Mouse (Mus musculus) urinary bladder, adult 18-20 months (tissue): ENCODE measurements around the gene Rnf223.
"Not testable (repeated sequence)": the region's sequence is repeated elsewhere in the genome, so short reads cannot be mapped to it uniquely, and the experiment has no call there.

Source experiments
- DNase-seq, 2 experiments: peaks; one replicate each; pipeline ENCODE4 v3.0.0; 2022; ENCODE audit warnings: low spot score in 2 of 2, mixed read lengths in 2 of 2

Rnf223 gene

DNA sequence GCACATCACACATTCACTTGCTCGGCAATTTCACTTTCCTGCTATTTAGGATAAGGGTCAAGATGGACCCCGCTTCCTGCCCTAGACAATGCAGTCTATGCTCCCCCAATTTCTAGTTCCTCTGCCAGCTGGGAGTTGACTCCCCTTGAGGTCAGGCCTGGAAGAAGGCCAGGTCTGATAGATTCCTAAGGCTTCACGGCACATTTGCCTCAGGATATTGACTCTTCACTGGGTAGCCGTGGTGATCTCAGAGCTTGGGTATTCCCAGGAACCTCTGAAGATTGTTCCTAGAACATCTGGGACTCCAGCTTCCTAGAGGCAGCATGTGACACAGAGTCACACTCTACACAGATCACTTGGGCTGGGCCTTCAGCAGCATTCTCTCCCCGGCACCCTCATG, 1.6 kb upstream of the Rnf223 start:
- DNase-seq, result no peak

DNA sequence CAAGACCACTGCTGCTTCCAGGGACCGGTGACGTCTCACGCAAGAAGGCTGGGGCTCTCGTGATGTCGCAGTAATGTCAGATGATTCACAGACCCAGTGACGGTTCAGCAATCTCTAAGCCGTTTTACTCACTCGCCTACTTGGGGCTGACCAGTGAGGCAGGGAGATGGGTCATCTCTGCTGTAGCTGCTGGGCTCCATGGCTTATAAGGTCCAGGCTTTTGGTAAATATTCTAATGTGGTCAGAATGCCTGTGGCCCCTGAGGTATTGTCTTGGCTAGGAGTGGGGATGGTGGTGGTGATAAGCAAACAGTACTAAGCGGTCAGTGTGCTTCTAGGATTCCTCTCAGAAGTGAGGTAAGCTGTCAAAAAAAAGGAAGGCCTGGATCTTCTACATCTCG, 627 bp downstream of the Rnf223 start:
- DNase-seq, result peak in 1 of 2 experiments; percentile 38

DNA sequence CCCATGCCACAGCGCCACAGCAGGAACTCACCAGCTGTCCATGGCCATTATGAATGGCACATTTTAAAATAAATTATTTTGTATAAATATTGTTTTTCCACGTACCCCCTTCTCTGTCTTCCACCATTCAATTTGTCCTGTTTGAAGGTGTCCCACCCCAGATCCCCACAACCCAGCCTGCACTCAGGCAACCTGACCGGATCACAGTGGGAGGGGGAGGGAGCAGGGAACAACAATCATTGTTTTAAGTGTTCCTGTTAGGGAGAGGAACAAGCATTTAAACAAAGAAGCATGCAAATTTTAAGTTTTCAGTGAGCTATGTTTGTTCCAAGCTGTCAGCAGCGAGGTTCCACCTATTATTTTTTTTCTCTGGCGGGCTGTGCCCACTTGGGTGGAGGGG, 3.0 kb downstream of the Rnf223 start:
- no peak for DNase-seq

DNA sequence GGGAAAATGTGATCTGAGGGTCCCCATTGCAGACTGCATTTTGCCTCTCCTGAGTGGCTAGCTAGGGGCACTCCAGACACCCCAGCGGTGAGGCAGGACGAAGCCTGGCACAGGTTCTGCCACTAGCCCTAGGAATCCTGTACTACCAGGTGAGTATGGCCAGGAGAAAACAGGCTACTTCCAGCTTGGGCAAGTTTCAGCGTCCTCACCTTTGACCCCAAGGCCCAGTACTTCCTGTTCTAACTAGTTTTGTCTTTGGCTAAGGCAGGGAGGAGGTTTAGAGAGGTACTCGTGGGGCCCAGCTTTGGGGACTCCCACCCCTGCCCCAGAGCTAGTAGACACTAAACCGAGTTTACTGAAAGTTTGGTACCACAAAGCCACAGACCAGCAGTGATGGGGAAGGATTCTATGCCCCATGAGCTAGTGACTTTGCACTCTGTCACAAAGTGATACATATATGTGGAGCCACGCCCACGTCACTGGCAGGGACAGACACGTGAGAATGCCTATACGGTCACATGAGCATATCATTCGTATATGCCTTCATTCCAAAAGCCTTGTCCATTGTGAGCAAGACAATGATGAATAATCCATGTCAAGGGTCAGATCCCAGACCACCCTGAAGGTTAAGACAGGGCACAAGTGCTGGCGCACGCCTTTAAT, 3.8 kb downstream of the Rnf223 start:
- DNase-seq, result peak; percentile 43 to 57

DNA sequence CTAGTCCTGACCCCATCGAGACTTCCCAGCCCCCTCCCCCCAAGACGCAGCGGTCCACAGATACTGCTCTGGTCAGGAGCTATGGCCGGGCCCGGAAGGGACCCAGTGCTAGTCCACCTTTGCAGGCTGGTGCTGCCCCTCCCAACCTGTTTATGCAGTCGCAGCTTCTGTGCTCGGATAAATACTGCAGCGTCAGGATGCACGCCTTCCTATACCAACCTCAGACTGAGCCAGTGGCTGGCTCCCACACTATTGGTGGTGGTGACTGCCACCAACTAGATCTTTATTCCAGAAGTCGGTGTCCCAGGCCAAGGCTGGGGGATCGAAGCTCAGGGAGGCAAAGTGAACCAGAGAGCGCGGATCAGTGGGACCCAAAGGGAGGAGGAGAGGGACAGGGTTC, 4.8 kb downstream of the Rnf223 start:
- DNase-seq, result no peak

DNA sequence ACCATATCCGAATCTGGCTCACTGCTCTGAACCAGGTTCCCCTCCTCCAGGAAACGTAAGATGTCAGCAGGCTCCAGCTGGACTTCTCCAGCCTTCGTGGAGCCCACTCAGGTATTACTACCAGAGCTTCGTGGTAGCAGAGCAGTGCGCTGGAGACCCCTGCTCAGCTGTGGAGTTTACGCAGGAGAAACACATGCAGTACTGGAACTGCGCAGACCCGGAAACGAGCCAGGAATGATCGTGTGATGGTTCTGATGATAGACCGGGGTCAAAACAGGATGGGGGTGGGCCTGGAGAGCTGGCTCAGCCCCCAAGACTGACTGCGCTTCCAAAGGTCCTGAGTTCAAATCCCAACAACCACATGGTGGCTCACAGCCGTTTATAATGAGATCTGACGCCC, 5.5 kb downstream of the Rnf223 start:
- DNase-seq, result no peak

DNA sequence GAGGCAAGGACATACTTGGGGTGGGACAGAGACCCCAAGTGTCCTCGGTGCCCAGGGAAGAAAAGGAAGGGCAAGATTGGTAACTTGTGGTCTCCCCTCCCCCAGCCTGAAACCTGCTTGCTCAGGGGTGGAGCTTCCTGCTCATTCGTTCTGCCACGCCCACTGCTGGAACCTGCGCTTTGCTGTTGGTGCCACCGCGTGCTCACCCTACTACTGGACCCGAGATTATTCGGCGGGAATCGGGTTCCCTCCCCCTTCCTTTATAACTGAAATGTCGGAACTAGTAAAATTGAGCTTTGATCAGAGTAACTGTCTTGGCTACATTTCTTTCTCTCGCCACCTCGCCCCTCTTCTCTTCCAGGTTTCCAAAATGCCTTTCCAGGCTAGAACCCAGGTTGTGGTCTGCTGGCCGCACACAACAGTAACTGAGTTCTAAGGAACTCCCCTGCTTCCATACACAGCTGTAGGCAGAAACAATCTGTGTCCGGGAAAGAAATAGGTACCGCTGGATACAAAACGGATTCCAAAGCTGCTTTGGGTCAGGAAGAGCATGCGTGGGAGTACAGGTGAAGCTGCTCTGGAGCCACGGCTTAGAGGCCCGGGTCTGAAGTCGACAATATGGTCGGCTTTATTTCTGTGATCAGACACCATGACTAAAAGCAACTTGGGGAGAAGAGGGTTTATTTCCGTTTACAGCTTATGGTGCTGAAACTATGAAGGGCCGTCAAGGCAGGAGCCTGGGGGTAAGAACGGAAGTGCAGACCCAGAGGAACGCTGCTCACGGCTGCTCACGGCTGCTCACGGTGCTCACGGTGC, 6.2 kb downstream of the Rnf223 start:
- no peak for DNase-seq

DNA sequence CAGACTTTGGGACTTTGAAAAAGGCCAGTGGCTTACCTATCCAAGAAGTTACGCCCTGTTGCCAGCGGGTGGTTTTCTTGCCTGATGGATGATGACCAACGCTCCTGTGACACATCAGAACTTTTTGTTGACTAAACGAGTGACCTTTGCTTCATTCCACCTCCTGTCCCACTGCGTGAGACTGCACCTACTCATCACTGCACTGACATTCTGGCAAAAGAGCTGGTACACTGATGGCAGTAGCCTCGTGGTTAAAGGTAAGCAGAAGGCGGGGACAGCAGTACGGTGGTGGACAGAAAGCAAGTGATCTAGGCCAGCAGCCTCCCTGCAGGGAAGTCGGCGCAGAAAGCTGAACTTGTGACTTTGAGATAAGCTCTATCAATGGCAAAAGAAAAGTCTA, 20.6 kb downstream of the Rnf223 start:
- not testable (repeated sequence) for DNase-seq

DNA sequence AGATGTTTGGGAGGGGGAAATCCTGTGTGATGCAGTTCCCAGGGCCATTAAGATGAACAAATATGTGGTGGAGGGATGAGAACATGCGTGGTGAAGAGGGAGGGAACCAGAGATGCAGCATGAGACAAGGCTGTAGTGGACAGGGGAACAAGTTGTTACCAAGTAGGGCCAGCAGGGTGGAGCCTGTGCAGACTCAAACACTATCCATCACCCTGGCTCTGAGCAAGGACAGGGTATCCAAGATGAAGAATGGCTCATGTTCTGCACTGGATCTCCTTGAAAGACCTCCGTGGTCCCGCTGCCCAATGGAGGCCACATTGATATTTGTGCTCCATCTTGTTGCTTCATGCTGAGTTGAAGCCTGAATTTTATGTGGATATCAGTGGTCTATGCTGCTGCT, 24.5 kb downstream of the Rnf223 start:
- DNase-seq, result no peak

DNA sequence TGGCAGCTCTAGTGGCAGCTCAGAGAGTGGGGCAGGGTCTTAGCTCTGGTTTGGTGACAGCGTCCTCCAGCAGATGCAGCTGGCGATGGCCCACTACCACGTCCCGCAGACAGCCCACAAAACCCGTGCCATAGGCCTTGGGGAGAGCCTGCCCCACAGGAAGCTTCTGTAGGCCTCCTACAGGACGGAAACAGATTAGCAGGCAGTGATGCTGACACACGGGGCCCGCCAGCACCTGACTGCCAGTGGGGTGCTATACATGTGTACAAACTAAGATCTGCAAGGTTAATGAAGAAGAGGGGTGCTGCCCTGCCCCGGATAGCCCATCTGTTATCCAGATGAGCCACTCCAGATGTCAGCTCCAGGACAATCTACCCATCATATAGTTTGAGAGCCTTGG, 36.2 kb downstream of the Rnf223 start:
- no peak for DNase-seq

DNA sequence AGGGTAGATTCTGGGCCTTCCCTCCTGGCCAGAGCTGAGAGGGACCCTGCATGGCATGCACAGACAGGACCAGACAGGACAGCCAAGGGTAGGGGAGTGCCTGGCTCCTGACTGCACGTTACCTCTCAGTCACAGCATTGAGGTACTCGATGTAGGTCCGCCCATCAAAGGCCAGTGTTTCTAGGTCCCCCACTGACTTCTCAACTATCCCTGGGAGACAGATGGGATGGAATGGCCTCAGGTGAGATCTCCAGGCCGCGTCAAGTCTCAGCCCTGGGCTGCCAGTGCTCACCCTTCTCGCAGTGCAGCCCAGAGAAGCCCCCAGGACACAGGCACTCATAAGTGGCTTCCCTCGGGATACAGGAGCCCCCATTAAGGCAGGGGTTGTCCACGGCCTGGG, 38.3 kb downstream of the Rnf223 start:
- no peak for DNase-seq

DNA sequence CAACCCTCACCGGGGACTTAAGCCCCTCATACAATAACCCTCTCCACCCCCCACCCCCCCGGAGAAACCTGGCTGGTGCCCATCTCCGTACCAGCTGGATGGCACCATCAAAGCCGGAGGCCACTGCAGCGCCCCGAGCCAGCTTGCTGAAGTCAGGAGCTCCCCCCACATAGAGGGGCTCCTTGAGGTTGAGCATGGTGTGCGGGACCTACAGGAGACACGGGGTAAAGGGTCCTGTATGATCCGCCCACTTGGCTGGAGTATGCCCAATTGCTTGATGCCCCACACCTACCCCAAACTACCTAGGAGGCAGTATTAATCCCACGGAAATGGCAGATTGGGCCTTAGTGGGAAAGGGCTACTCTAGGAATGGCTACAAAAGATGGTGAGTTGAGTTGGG, 38.8 kb downstream of the Rnf223 start:
- DNase-seq, result no peak

DNA sequence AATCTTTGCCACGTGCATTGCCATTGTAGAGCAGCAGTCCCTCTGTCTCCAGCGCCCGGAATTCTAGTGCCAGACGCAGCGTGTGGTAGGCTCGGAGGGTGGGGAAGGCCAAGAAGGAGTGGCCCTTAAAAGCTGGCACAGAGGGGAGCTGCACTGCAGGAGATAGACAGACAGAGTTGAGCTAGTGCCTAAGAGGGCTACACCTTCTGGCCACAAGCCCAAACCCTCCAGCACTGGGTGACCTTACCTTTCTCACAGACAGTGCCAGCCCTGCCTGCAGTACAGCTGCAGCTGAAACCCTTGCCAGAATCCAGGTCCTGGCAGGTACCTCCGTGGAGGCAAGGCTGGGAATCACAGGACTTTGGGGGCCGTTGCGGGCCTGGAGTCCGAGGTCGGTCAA, 41.5 kb downstream of the Rnf223 start:
- no peak for DNase-seq

DNA sequence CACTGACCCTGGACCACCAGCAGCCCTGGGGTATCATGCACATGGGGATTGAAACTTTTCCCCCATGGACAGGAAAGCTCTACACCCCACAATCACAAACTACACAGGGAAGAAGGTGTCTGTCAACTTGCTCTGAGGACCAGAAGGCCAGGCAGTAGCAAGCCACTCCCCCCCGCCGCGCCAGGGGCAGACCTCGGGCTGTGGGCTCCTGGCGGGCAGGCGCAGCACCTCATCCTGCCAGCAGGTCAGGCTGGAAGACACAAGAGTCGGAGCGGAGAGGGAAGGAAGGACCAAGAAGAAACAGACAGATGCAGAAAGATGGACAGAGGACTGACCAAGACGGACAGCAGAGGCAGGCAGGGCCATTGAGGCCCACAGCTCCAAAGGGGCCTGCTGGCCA, 47.3 kb downstream of the Rnf223 start:
- no peak for DNase-seq
